Mouse (Mus musculus) forebrain, embryonic 11.5 days (tissue): Measurements from ENCODE around the gene Rsbn1. TPM values are rescaled to one million over a fixed set of nuclear protein-coding genes. Genes with fewer than 3 reads are reported as not detected.
A peak's percentile ranks its signal among the peaks of the same experiment; 100 is the strongest.

Source experiments
- ATAC-seq: fragments of 200-750 bp; cut with Nextera tagmentation; replicated peaks from 2 replicates; pipeline ENCODE4 v1.8.0; 2017; ENCODE audit warnings: moderate TSS enrichment; ENCODE audit not compliant: low FRiP score
- DNase-seq: peaks from one replicate; pipeline ENCODE4 v3.0.0-alpha.2; 2017; ENCODE audit warnings: low spot score
- H3K27ac ChIP-seq: fragments of 300-500 bp; sonication (generic); 2 replicates; pipeline ENCODE4 v1.5.1; 2014; ENCODE audit warnings: low read depth, low read length
- H3K27me3 ChIP-seq: fragments of 300-500 bp; sonication (generic); 2 replicates; pipeline ENCODE4 v1.6.1; 2014; ENCODE audit warnings: mild to moderate bottlenecking, low read length, mixed read lengths; ENCODE audit not compliant: control insufficient read depth, insufficient read depth
- H3K36me3 ChIP-seq: fragments of 300-500 bp; sonication (generic); 2 replicates; pipeline ENCODE4 v1.6.1; 2014; ENCODE audit warnings: mild to moderate bottlenecking, low read length, moderate library complexity, mixed read lengths; ENCODE audit not compliant: control insufficient read depth, insufficient read depth
- H3K4me1 ChIP-seq: fragments of 300-500 bp; sonication (generic); replicated peaks from 2 replicates; pipeline ENCODE4 v1.6.1; 2014; ENCODE audit warnings: low read length, mixed read lengths; ENCODE audit not compliant: control insufficient read depth, insufficient read depth
- H3K4me2 ChIP-seq: fragments of 300-500 bp; sonication (generic); 2 replicates; pipeline ENCODE4 v1.6.1; 2014; ENCODE audit warnings: low read depth, mild to moderate bottlenecking, low read length, moderate library complexity, mixed read lengths; ENCODE audit not compliant: severe bottlenecking
- H3K4me3 ChIP-seq: fragments of 300-500 bp; sonication (generic); 2 replicates; pipeline ENCODE4 v1.5.1; 2014; ENCODE audit warnings: low read depth, low read length
- H3K9ac ChIP-seq: fragments of 300-500 bp; sonication (generic); 2 replicates; pipeline ENCODE4 v1.6.1; 2014; ENCODE audit warnings: low read length
- H3K9me3 ChIP-seq: fragments of 300-500 bp; sonication (generic); 2 replicates; pipeline ENCODE4 v1.6.1; 2016; ENCODE audit warnings: low read length, mixed read lengths; ENCODE audit not compliant: control insufficient read depth
- WGBS: fragments of 180-500 bp; shearing (Covaris S2); extraction: QIAGEN DNeasy Blood & Tissue Kit; methylation state at CpG from one replicate; pipeline ENCODE4 v1.1.7; 2014; 5-methylcytosine and 5-hydroxymethylcytosine counted together
- polyA plus RNA-seq: library from polyadenylated mRNA; unstranded; fragments of >200 nt; fragmentation: Nextera tagmentation; extraction: Ambion mirVana; gene quantifications from 2 replicates; pipeline ENCODE4 v1.2.1, GENCODE M21; 2014

Rsbn1 gene
- polyA plus RNA-seq, 1 experiment from 2014 or later, result 23.6 TPM

DNA sequence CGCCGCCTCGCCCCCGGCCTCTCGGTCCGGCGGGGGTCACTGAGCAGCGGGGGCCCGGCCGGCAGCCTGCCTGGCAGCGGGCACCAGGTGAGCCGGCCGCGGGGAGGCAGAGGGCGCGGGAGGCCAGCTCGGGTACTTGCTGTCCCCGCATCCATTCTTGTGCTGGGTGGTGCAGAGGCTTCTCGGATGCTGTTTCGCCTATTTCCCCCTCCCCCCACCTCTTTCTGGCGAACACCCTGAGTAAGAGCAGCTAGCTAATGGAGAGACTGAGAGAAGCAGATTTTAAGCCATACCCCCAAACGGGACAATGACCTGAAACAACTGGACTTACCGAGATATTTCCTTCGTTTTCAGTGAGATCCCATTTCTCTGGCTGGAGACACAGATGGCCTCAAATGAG, 54.8 kb downstream of the Rsbn1 start:
- Histone ChIP-seq H3K36me3 (no peaks in the 10 kb centered on the region), H3K4me2 (peak overlapping the region; percentile 74), H3K9me3 (no peaks in the 10 kb centered on the region), H3K4me1 (peaks cover 3% of the 10 kb centered on the region; the same call in 1 of the 2 replicates), H3K27me3 (no peaks in the 10 kb centered on the region), H3K9ac (peak overlapping the region; percentile 94), H3K4me3 (peak overlapping the region; percentile 78), H3K27ac (peak overlapping the region; percentile 96)
- ATAC-seq (peak; percentile 79), DNase-seq (no peak)
- under 1% methylated on average over 23 of the region's 24 CpGs for WGBS

- Histone ChIP-seq H3K27me3 (no peaks in the 10 kb centered on the region), H3K27ac (no peak overlapping the region), H3K9ac (no peak overlapping the region), H3K9me3 (no peaks in the 10 kb centered on the region), H3K4me1 (peaks cover 3% of the 10 kb centered on the region; the same call in 1 of the 2 replicates), H3K4me2 (no peak overlapping the region), H3K4me3 (no peak overlapping the region), H3K36me3 (no peaks in the 10 kb centered on the region)
- DNase-seq (no peak), ATAC-seq (no peak)
- 97% methylated on average over 2 of the region's 2 CpGs for WGBS
Observed at GRCm38 (mm10) chr3:103971157-103971556, 57.2 kb downstream of the Rsbn1 start.

GRCm38 (mm10) chr3:103984556-103984955, 70.6 kb downstream of the Rsbn1 start:
- no peak overlapping the region for H3K27ac ChIP-seq
- H3K9ac ChIP-seq, result no peak overlapping the region
- H3K36me3 ChIP-seq, result no peaks in the 10 kb centered on the region
- H3K4me3 ChIP-seq, result no peak overlapping the region
- no peak for DNase-seq
- no peaks in the 10 kb centered on the region for H3K27me3 ChIP-seq
- WGBS, result 64% methylated on average over 4 of the region's 4 CpGs
- H3K9me3 ChIP-seq, result no peaks in the 10 kb centered on the region
- H3K4me2 ChIP-seq, result no peak overlapping the region
- ATAC-seq, result no peak
- H3K4me1 ChIP-seq, result no peaks in the 10 kb centered on the region

DNA sequence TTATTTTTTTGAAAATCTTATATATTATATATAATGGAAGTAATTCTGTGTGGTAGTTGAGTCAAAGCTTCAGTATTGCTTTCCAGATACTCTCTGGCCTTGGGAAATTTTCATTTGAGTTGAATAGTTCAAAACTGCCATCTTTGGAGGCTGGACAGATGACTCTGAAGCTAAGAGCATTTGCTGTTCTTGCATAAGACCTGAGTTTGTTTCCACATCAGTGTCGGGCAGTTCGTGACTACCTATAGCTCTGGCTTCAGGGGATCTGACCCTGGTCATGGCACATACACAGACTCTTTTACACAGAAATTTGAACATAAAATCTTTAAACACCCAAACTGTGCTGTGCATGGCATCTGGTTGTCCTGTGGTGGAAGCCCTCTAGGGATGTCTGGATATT, 71.3 kb downstream of the Rsbn1 start:
- no peak overlapping the region for H3K4me2 ChIP-seq
- no peaks in the 10 kb centered on the region for H3K4me1 ChIP-seq
- H3K36me3 ChIP-seq, result no peaks in the 10 kb centered on the region
- no peaks in the 10 kb centered on the region for H3K27me3 ChIP-seq
- DNase-seq (no peak), ATAC-seq (no peak)
- H3K27ac ChIP-seq, result no peak overlapping the region
- H3K9ac ChIP-seq, result no peak overlapping the region
- 89% methylated on average over 2 of the region's 2 CpGs for WGBS
- H3K4me3 ChIP-seq, result no peak overlapping the region
- no peaks in the 10 kb centered on the region for H3K9me3 ChIP-seq

DNA sequence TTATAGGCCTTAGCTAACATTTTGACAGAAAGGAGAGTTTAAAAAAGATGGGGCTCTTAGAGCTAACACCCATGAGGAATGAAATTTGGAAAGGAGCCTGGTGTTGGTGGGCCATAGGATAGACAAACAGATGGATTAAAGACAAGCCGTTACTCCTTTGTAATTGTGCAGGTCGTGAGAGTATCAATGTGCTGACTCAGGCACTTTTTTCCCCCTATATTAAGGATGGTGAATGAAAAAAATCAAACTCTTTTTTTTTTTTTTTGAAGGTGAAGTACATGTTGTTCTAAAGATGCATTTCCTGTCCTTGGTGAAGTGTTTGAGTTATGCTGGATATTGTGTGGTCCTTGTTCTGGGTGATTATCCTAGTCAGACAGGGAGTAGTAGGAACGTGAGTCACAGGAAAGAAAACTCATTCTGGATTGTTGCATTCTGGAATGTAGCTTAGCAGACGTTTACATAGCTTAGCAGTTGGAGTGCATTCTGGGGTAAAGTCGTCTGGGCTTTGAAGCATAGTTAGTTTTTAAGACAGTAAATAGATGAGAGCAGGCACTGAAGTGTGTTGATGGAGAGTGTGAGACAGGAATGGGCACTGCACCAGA, 74.0 kb downstream of the Rsbn1 start:
- Histone ChIP-seq H3K9me3 (no peaks in the 10 kb centered on the region), H3K4me3 (no peak overlapping the region), H3K4me1 (no peaks in the 10 kb centered on the region), H3K27ac (no peak overlapping the region), H3K36me3 (no peaks in the 10 kb centered on the region; the same call in 1 of the 2 replicates), H3K27me3 (no peaks in the 10 kb centered on the region), H3K4me2 (no peak overlapping the region), H3K9ac (no peak overlapping the region)
- no peak for ATAC-seq
- DNase-seq, result no peak
- WGBS, result 70% methylated on average over 5 of the region's 5 CpGs

DNA sequence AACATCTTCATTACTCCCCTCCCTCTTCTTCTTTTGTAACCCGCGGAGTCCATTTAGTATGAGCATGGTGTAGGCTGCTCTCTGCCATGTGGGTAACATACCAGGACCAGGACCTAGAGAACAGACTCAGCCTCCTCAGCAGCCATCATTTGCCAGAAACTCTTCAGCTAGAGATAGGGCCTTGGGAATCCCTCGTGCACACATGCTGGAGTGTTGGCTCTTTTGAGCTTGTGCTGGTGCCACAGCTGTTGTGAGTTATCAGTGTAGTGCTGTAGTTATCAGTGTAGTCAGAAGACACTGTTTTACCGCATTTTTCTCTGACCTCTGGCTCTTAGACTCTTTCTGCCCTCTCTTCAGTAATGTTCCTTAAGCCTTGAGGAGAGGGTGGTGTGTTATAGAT, 75.4 kb downstream of the Rsbn1 start:
- Histone ChIP-seq H3K4me2 (no peak overlapping the region), H3K9me3 (no peaks in the 10 kb centered on the region)
- ATAC-seq, result no peak

DNA sequence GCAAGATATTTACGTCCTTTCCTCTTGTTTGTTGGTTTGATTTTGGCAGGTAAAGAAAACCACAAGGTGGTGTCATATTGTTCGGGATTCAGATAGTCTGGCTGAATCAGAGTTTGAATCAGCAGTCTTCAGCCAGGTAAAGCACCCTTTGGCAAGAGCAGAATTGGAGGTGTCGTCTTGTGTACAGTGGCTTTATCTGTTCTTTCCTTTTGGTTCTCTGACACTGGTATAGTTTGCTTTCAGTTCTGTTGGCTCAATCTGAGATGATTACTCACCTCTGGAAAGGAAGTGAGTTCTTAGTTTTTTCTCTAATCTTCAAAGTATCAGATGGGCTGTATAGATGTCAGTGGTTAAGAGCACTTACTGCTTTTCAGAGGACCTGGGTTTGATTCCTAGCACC, 77.4 kb downstream of the Rsbn1 start:
- H3K4me3 ChIP-seq, result no peak overlapping the region
- no peaks in the 10 kb centered on the region; the same call in 1 of the 2 replicates for H3K36me3 ChIP-seq
- H3K4me2 ChIP-seq, result no peak overlapping the region
- H3K27me3 ChIP-seq, result no peaks in the 10 kb centered on the region
- H3K4me1 ChIP-seq, result no peaks in the 10 kb centered on the region
- H3K9ac ChIP-seq, result no peak overlapping the region
- no peaks in the 10 kb centered on the region for H3K9me3 ChIP-seq
- no peak overlapping the region for H3K27ac ChIP-seq
- ATAC-seq, result no peak
- 95% methylated on average over 3 of the region's 3 CpGs for whole genome bisulfite sequencing
- DNase-seq, result no peak

More for the DNA sequence above, 75.4 kb downstream of the Rsbn1 start:
- no peak overlapping the region for H3K27ac ChIP-seq
- no peaks in the 10 kb centered on the region for H3K4me1 ChIP-seq
- 91% methylated on average over 4 of the region's 4 CpGs for WGBS
- H3K4me3 ChIP-seq, result no peak overlapping the region
- H3K27me3 ChIP-seq, result no peaks in the 10 kb centered on the region
- H3K36me3 ChIP-seq, result no peaks in the 10 kb centered on the region; the same call in 1 of the 2 replicates
- no peak overlapping the region for H3K9ac ChIP-seq
- DNase-seq, result no peak

DNA sequence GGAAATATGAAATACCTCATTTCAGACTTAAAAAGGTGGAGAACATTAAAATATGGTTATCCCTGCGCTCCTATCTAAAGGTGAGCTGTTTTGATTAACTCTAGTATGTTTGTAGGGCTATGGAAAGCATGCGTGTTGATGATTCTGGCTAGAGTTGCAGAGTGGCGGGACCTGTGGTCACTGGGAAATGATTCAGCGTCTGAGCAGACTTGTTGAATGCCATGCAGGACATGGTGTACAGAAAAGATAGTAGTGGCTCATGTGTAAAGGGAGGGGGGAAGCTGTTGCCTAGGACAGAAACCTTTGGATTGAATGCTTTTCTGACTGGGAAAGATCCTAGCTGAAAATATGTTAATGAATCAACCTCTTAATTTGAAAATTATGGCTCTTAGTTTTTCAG, 84.8 kb downstream of the Rsbn1 start:
- Histone ChIP-seq H3K9ac (no peak overlapping the region), H3K4me1 (no peaks in the 10 kb centered on the region), H3K4me3 (no peak overlapping the region), H3K27me3 (no peaks in the 10 kb centered on the region), H3K9me3 (no peaks in the 10 kb centered on the region), H3K36me3 (no peaks in the 10 kb centered on the region; the same call in 1 of the 2 replicates), H3K27ac (no peak overlapping the region), H3K4me2 (no peak overlapping the region)
- ATAC-seq, result no peak
- DNase-seq, result no peak
- 95% methylated on average over 4 of the region's 4 CpGs for WGBS

DNA sequence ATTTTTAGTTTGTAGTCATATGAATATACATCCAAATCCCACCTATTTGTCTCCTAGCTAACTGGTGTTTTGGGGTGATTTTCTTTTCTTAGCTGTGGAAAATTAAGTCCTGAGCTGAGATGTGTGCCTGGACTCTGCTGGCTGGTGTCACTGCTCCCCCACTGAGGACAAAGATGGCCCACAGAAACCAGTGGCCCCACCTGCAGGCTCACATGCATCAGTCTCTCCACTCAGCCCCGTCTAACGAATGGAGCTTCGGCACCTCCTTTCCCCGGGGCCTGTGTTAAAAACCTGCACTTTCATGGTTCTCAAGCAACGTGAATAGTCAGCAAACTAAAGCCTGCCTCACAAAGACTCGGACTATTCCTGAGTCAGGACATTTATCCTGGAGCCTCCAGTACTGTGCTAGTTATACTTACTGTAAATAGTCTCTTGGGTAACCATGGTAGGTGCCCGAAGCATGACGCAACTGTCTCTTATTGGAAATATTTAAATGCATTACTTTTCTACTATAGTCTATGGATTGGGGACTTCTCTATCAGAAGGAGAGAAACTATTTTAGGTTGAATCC, 93.1 kb downstream of the Rsbn1 start:
- DNase-seq, result no peak
- H3K36me3 ChIP-seq, result peaks cover 11% of the 10 kb centered on the region; the same call in 1 of the 2 replicates
- no peak overlapping the region for H3K4me2 ChIP-seq
- no peaks in the 10 kb centered on the region for H3K27me3 ChIP-seq
- 84% methylated on average over 8 of the region's 8 CpGs for WGBS
- no peaks in the 10 kb centered on the region for H3K4me1 ChIP-seq
- H3K9ac ChIP-seq, result no peak overlapping the region
- H3K9me3 ChIP-seq, result no peaks in the 10 kb centered on the region
- ATAC-seq, result no peak
- no peak overlapping the region for H3K27ac ChIP-seq
- H3K4me3 ChIP-seq, result no peak overlapping the region
